Mouse (Mus musculus) embryo, embryonic 10.5 days (tissue): Measurements from ENCODE around the gene Ttpal.
"Not testable (repeated sequence)": the region's sequence is repeated elsewhere in the genome, so short reads cannot be mapped to it uniquely, and the experiment has no call there.

ENCODE experiments used
- DNase-seq: peaks from one replicate; pipeline ENCODE4 v3.0.0-alpha.2; 2015; ENCODE audit warnings: low spot score

Ttpal gene

DNA sequence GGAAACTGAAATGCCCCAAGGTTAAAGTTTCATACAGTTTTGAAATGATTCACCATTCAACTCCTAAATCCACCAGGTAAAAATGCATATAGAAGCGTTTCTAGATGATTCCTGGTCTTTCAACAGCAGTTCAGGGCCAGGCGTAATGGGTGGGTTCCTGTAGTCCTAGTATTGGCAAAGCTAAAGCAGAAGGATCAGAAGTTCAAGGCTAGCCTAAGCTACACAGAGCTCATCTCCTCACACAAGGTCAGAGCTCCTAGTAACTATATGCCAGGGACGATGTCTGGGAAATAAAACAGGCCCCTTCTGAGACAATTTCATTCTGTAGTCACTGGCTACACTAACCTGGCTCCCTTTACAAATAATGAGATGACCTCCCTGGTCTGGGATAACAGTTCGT is 29.1 kb downstream of the Ttpal start:
- DNase-seq = no peak

- DNase-seq = no peak
These were observed 29.6 kb downstream of the Ttpal start for GRCm38 (mm10) chr2:163631715-163632114.

- no peak for DNase-seq
These were observed 32.1 kb downstream of the Ttpal start for GRCm38 (mm10) chr2:163634211-163634610.

DNA sequence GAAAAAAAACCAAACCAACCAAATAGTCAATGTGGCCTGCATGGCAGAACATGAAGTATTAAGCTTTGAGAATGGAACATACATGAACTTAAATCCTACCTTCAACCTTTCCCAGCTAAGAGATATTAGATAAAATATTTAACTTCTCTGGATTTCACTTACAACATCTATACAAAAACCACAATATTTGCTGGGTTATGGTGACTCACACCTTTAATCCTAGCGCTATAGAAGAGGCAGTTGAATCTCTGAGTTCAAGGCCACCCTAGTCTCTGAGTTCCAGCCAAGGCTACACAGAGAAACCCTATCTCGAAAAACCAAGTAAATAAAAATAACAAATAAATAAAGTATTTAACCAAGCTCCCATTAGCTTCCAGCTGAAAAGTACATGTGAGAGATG is 33.9 kb downstream of the Ttpal start:
- DNase-seq = no peak

GRCm38 (mm10) chr2:163637655-163638266 is 35.6 kb downstream of the Ttpal start:
- no peak for DNase-seq

GRCm38 (mm10) chr2:163640493-163640892 is 38.4 kb downstream of the Ttpal start:
- no peak for DNase-seq

GRCm38 (mm10) chr2:163641681-163642080 is 39.6 kb downstream of the Ttpal start:
- no peak for DNase-seq

DNA sequence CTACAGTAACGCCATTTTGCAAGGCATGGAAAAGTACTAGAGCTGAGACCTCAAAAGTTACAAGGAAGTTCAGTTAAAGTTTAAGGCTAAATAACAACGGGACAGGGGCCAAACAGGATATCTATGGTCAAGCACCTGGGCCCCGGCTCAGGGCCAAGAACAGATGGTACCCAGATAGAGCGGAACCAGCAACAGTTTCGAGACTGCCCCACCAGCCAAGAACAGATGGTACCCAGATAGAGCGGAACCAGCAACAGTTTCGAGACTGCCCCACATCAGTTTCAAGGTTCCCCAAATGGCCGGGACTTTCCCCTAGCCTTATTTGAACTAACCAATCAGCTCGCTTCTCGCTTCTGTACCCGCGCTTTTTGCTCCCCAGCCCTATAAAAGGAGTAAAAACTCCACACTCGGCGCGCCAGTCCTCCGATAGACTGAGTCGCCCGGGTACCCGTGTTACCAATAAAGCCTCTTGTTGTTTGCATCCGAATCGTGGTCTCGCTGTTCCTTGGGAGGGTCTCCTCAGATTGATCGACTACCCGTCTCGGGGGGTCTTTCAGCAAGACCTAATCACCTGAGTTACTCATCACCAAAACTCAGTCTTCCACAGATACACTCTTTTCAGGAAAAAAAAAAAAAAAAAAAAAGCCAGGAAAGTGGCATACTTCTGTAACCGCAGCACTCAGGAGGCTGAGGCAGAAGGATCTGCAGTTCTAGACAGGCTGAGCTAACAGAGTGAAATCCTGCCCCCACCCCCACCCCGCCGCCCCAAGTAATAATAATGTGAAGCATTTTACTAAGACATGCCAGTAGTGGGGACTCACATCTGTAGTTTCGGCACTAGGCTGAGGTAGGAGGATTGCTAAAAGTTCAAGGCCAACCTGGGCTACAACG is 40.8 kb downstream of the Ttpal start:
- peak; percentile 32 for DNase-seq

GRCm38 (mm10) chr2:163643576-163643971 is 41.5 kb downstream of the Ttpal start:
- DNase-seq = no peak

DNA sequence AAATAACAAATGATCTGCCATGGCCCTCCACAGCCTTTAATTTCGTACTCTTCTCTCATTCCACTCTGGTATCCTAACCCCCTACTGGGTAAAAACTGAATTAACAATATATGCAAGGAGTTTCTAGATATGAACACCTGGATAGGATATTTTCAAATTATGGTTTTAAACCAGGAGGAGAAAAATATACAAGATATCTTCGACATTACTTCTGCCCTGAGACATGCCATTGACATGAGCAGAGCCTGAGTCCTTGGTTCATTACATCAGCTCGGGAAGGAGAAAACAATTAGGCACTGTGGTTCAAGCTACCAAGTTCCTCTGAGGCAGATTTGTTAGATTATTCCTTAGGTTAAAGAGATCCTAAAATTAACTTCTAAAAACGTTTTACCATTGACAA is 41.9 kb downstream of the Ttpal start:
- peak; percentile 23 for DNase-seq

GRCm38 (mm10) chr2:163644575-163645385 is 42.7 kb downstream of the Ttpal start, which contains the start of gene Serinc3:
Gene Serinc3, minus strand, starts transcription at chr2:163645131.
- peak; percentile 99 for DNase-seq

GRCm38 (mm10) chr2:163645700-163646460 is 43.8 kb downstream of the Ttpal start:
- no peak for DNase-seq

GRCm38 (mm10) chr2:163646461-163647080 is 44.5 kb downstream of the Ttpal start:
- no peak for DNase-seq

- not testable (repeated sequence) for DNase-seq
These were observed 53.6 kb downstream of the Ttpal start for GRCm38 (mm10) chr2:163655699-163656098.

GRCm38 (mm10) chr2:163657486-163657885 is 55.4 kb downstream of the Ttpal start:
- no peak for DNase-seq

- DNase-seq = peak; percentile 93
These were observed 56.1 kb downstream of the Ttpal start, which contains the start of gene Pkig for GRCm38 (mm10) chr2:163657975-163658886. Gene Pkig, plus strand, starts transcription at chr2:163658386.

DNA sequence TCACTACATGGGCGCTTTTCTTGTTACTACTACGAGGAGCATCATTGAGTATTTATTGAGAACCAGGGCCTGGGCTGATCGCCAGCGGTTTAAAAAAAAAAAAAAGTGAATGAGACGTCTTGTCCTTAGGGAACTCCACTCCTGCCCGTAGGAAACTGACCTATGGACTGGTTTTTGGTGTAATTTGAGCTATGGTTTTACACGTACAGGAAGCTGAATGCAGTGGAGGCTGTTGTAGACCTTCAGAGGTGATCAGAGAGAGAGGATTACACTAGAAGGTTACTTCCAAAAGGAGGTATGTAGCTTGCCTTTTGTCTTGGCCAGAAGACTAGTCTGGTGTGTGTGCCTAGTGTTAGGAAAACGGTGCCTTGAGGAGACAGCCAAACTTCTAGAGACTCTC is 56.8 kb downstream of the Ttpal start:
- peak; percentile 60 for DNase-seq

- DNase-seq = peak; percentile 19
These were observed 57.3 kb downstream of the Ttpal start for GRCm38 (mm10) chr2:163659431-163659830.

- DNase-seq = no peak
These were observed 58.1 kb downstream of the Ttpal start for GRCm38 (mm10) chr2:163660103-163660701.
